Mouse (Mus musculus): ENCODE data around the gene Hif3a. TPM values are rescaled to one million over a fixed set of nuclear protein-coding genes. Genes with fewer than 3 reads are reported as not detected.

The Hif3a gene
- total and polyA plus RNA-seq, 3 experiments: 8.0 to 37.9 TPM; not detected in 1

DNA sequence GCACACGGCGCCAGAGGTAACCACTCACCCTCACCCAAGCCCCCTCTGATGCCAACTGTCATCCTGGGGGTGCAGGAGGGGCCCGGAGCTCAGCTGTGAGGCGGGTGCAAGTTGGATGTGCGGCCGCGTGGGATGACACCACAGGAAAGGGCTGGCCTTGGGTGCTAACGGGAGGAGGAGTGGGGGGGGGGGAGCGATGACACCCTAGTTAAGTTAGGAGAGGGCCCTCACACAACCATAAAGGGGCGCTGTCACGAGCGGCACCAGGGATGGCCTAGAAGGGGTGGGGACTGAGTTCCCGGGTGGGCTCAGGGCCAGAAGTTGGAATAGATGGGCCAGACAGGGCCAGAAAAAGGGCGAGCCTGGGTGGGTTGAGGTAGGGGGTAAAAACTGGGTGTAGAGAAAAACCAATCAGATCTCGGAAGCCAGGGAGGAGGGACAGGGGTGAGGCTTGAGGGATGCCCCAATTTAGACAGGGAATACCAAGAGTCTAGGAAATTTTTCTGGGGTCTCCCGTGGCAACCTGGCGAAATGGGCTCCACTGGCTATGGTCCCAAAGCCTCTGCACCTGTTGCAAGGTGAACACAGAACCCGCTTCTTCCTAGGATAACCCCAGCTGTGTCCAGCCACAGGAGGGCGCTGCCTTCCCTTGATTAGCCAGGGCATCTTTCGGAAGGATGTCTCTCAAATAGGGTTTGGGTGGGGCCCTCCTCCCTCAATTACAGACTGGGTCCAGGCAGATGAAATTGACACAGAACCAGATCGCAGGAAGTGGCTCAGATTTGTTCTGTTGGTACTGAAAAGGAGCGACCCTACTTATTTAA lies 1.2 kb downstream of the Hif3a start (continued):
- TF ChIP-seq ELF1 (IDR thresholded peaks at IDR 0.05; ENCODE audit: low read depth, low read length): 0 out of 2 replicates have a peak, but pooled peaks have one; percentile 24
- TF ChIP-seq MAX (IDR thresholded peaks at IDR 0.05; ENCODE audit: low read length): peak; percentile 78
- no peak for TF ChIP-seq NRF1 (IDR thresholded peaks at IDR 0.05; ENCODE audit: insufficient read depth, low read depth, low read length, poor library complexity, severe bottlenecking)

DNA sequence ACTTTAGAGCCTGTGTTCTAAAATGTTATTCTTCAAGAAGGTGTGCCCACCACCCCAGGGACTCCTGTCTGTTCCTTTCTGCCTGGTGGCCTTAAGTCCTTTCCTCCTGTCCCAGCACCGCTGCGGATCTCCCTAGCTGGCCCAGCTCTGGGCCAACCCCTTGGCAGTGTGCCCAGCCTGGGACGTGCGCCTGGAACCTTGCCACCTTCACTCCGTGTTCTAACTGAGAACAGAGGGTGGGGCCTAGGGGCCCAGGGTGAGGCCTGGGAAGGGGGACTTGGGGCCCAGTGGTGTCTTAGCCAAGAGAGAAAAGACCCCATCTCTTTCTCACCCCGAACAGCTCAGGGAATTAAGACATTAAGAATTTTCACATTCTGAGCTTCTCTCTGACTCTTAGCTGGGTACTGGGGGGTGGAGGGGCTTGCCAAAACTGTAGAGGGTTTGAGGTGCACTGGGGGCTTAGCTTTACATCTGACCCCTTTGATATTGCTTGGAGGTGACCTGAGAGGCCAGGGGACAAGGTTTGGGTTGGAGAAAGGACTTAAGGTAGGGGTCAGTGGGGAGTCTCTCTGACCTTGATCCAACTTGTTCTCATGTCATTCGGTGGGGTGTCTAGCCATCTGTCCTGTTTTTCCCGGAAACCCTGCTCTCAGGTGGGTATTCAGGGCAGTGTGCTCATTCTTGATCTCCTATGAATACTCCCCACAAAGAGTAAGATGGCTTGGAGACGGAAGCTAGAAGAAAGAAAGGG lies 2.0 kb downstream of the Hif3a start:
- Histone ChIP-seq H3K79me2 (ENCODE audit: control insufficient read depth, insufficient read depth, low read length, poor library complexity) (peaks cover 7% of the 10 kb centered on the region; the same call in 1 of the 2 replicates), H3K36me3 (ENCODE audit: control insufficient read depth in 1 of 2, insufficient read depth in 2 of 2, low read length in 2 of 2) (peaks cover 0 to 33% of the 10 kb centered on the region in 2 experiments; a peak in 2 of 4 replicates), H3K4me1 (ENCODE audit: control insufficient read depth in 1 of 2, insufficient read depth in 2 of 2, low read length in 2 of 2) (peaks cover 8 to 47% of the 10 kb centered on the region in 2 experiments), H3K4me3 (ENCODE audit: control insufficient read depth in 1 of 2, insufficient read depth in 1 of 2, low read depth in 2 of 2, low read length in 2 of 2) (peak overlapping the region; percentile 61 to 66), H3K27me3 (ENCODE audit: control insufficient read depth in 1 of 2, insufficient read depth in 2 of 2, low read length in 2 of 2) (no peaks in the 10 kb centered on the region), H3K9me3 (replicated peaks; ENCODE audit: insufficient read depth, low read length) (no peaks in the 10 kb centered on the region), H3K27ac (ENCODE audit: control insufficient read depth, low read depth, low read length) (peak overlapping the region; percentile 100), H3K9ac (ENCODE audit: control insufficient read depth, low read depth, low read length, poor library complexity, severe bottlenecking) (peak overlapping the region; percentile 87)
- TF ChIP-seq ELF1 (IDR thresholded peaks at IDR 0.05; ENCODE audit: low read depth, low read length) (0 out of 2 replicates have a peak, but pooled peaks have one; percentile 14), MYC (IDR thresholded peaks at IDR 0.05; ENCODE audit: low read depth, low read length) (no peak; the same call in 1 of the 2 replicates), HCFC1 (IDR thresholded peaks at IDR 0.05; ENCODE audit: low read depth, low read length) (0 out of 2 replicates have a peak, but pooled peaks have one; percentile 54), ETS1 (IDR thresholded peaks at IDR 0.05; ENCODE audit: low read depth, low read length) (peak; percentile 82), POLR2A (IDR thresholded peaks at IDR 0.05; ENCODE audit: control insufficient read depth in 1 of 2, insufficient read depth in 1 of 2, low read depth in 1 of 2, low read length in 2 of 2, poor library complexity in 1 of 2) (peak; percentile 19 to 62; a peak in 1 of 4 replicates), NELFE (IDR thresholded peaks at IDR 0.05; ENCODE audit: low read depth, low read length) (peak; percentile 65), POLR2AphosphoS2 (IDR thresholded peaks at IDR 0.05; ENCODE audit: low read length) (peak; percentile 34; the same call in 1 of the 2 replicates), JUND (IDR thresholded peaks at IDR 0.05; ENCODE audit: low read depth, low read length) (no peak), MXI1 (IDR thresholded peaks at IDR 0.05; ENCODE audit: low read depth, low read length) (peak; percentile 59), POLR2AphosphoS5 (IDR thresholded peaks at IDR 0.05; ENCODE audit: borderline replicate concordance, low read depth, low read length) (peak; percentile 18; the same call in 1 of the 2 replicates), TCF12 (IDR thresholded peaks at IDR 0.05; ENCODE audit: low read depth, low read length) (peak; percentile 37), TBP (IDR thresholded peaks at IDR 0.05; ENCODE audit: low read depth, low read length) (peak; percentile 69; the same call in 1 of the 2 replicates), ZKSCAN1 (IDR thresholded peaks at IDR 0.05; ENCODE audit: low read depth, low read length) (no peak), EP300 (IDR thresholded peaks at IDR 0.05; ENCODE audit: low read depth in 1 of 2, low read length in 2 of 2) (peak; percentile 46 to 82), BHLHE40 (IDR thresholded peaks at IDR 0.05; ENCODE audit: borderline replicate concordance, low read depth, low read length) (peak; percentile 59; the same call in 1 of the 2 replicates), RAD21 (IDR thresholded peaks at IDR 0.05; ENCODE audit: low read depth, low read length) (no peak), ZMIZ1 (IDR thresholded peaks at IDR 0.05; ENCODE audit: low read depth, low read length) (peak; percentile 66)
- DNase-seq (ENCODE audit: low read depth, low spot score): peak; percentile 95

Data from MEL (cell line).